Mouse (Mus musculus) midbrain, embryonic 11.5 days (tissue): ENCODE measurements at regions not wholly inside any gene's neighbourhood (a gene's known extent, or its start where the extent isn't known, plus 50 kb on each side); places are given as distances from the start of the nearest gene placed in this dataset.

Experiments used
- ATAC-seq: fragments of 200-750 bp; cut with Nextera tagmentation; 2 replicates; pipeline ENCODE4 v1.8.0; 2017; ENCODE audit warnings: moderate TSS enrichment, moderate library complexity; ENCODE audit not compliant: low FRiP score
- DNase-seq: peaks from one replicate; pipeline ENCODE4 v3.0.0; 2015; ENCODE audit warnings: low spot score; ENCODE audit errors: missing footprints
- H3K27ac ChIP-seq: fragments of 300-500 bp; sonication (generic); 2 replicates; pipeline ENCODE4 v1.5.1; 2014; ENCODE audit warnings: low read depth, low read length
- H3K27me3 ChIP-seq: fragments of 300-500 bp; sonication (generic); 2 replicates; pipeline ENCODE4 v1.6.1; 2014; ENCODE audit warnings: mild to moderate bottlenecking, low read length, moderate library complexity, mixed read lengths; ENCODE audit not compliant: control insufficient read depth, insufficient read depth
- H3K36me3 ChIP-seq: fragments of 300-500 bp; sonication (generic); 2 replicates; pipeline ENCODE4 v1.6.1; 2014; ENCODE audit warnings: mild to moderate bottlenecking, low read length, moderate library complexity, mixed read lengths; ENCODE audit not compliant: control insufficient read depth, insufficient read depth
- H3K4me1 ChIP-seq: fragments of 300-500 bp; sonication (generic); 2 replicates; pipeline ENCODE4 v1.6.1; 2014; ENCODE audit warnings: low read length; ENCODE audit not compliant: control insufficient read depth, insufficient read depth
- H3K4me2 ChIP-seq: fragments of 300-500 bp; sonication (generic); 2 replicates; pipeline ENCODE4 v1.6.1; 2014; ENCODE audit warnings: mild to moderate bottlenecking, moderate library complexity
- H3K4me3 ChIP-seq: fragments of 300-500 bp; sonication (generic); 2 replicates; pipeline ENCODE4 v1.5.1; 2014; ENCODE audit warnings: low read depth, low read length
- H3K9ac ChIP-seq: fragments of 300-500 bp; sonication (generic); 2 replicates; pipeline ENCODE4 v1.6.1; 2014; ENCODE audit warnings: low read length
- H3K9me3 ChIP-seq: fragments of 300-500 bp; sonication (generic); 2 replicates; pipeline ENCODE4 v1.6.1; 2016; ENCODE audit warnings: low read length; ENCODE audit not compliant: control insufficient read depth
- WGBS: fragments of 180-500 bp; shearing (Covaris S2); extraction: QIAGEN DNeasy Blood & Tissue Kit; methylation state at CpG from one replicate; pipeline ENCODE4 v1.1.7; 2014; 5-methylcytosine and 5-hydroxymethylcytosine counted together

DNA sequence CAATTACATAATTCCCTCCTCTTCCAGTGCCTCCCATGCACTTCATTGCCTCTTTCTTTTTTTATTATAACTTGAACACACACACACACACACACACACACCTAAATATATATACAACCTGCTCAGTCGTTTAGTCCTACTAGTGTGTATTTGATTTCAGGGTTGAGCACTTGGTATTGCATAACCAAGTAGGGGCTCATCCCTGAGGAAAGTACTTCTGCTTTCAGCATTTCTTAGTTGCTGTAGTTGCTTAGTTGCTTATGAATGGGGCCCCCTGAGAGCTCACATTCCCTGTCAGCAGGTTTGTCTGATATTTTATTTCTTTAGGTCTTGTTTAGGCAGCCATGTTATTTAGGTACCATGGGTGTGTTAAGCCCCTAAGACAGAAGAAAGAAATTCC lies 271.3 kb upstream of the Cdyl start:
- Histone ChIP-seq H3K9me3 (no peaks in the 10 kb centered on the region), H3K4me1 (no peaks in the 10 kb centered on the region), H3K9ac (no peak overlapping the region), H3K36me3 (no peaks in the 10 kb centered on the region), H3K27me3 (no peaks in the 10 kb centered on the region), H3K4me2 (no peak overlapping the region), H3K27ac (no peak overlapping the region), H3K4me3 (no peak overlapping the region)
- DNase-seq (no peak), ATAC-seq (no peak)
- 48% methylated on average over 1 of the region's 1 CpGs for WGBS

- H3K36me3 ChIP-seq = no peaks in the 10 kb centered on the region
- WGBS = 90% methylated on average over 6 of the region's 6 CpGs
- H3K4me1 ChIP-seq = no peaks in the 10 kb centered on the region
- H3K9ac ChIP-seq = no peak overlapping the region
- no peak overlapping the region for H3K4me3 ChIP-seq
- ATAC-seq (no peak), DNase-seq (no peak)
- H3K4me2 ChIP-seq = no peak overlapping the region
- no peak overlapping the region for H3K27ac ChIP-seq
- no peaks in the 10 kb centered on the region for H3K9me3 ChIP-seq
- no peaks in the 10 kb centered on the region for H3K27me3 ChIP-seq
Observed at GRCm38 (mm10) chr13:35389781-35390525, 269.7 kb upstream of the Cdyl start.

DNA sequence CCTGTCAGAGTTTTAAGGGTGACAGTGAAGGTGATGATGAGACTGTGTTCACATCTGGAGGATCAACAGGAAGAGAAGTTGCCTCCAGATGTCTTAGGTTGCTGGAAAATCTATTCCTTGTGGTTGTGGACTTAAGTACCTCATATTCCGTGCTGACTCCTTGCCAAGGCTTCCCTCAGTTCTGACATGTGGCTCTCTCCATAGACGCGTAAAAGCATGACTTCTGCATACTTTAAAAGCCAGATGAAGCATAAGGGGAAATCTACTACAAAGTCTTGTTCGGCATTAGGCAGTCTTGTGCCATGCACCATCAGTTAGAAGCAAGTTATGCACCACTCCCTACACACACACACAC lies 269.1 kb upstream of the Cdyl start:
- no peaks in the 10 kb centered on the region for H3K36me3 ChIP-seq
- no peak overlapping the region for H3K9ac ChIP-seq
- 87% methylated on average over 4 of the region's 4 CpGs for WGBS
- DNase-seq (no peak), ATAC-seq (no peak)
- H3K9me3 ChIP-seq = no peaks in the 10 kb centered on the region
- no peaks in the 10 kb centered on the region for H3K27me3 ChIP-seq
- no peak overlapping the region for H3K4me3 ChIP-seq
- no peak overlapping the region for H3K4me2 ChIP-seq
- H3K4me1 ChIP-seq = no peaks in the 10 kb centered on the region
- H3K27ac ChIP-seq = no peak overlapping the region

DNA sequence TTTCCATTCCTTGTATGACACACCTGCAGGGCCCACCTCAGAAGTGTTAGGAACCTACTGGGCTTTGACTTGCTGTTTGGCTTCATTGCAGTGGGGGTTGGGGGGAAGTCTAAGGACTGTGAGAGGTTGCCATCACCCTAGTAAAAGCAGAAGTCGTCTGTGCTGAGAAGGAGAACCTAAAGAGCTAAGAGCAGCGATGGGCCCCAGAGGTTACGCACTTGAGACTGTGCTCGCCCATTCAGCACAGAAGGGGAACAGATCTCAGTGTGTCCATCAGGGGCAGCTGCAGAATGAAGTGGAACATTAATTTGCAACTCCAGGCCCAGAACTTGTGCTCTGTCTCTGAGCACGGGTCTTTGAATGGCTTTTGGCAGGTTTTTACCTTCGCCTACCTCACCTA lies 267.5 kb upstream of the Cdyl start:
- 84% methylated on average over 6 of the region's 6 CpGs for WGBS

DNA sequence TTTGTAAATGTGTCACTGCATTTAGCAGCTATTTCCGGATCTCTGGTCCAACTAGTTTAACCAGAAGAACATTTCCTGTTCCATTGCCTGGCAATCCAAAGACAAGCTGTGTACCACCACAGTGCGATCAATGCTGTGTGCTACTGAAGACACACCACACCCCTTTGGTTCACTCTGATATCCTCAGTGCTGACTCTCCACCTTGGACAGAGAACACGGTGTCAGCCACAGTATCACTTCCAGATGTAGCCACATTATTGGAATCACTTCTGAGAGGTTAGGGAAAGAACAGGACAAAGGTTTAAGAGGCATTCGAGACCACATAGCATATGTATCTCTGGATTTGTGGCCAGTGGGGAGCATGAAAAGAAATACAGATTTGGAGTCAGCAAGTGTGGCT lies 264.4 kb upstream of the Cdyl start:
- no peaks in the 10 kb centered on the region for H3K27me3 ChIP-seq
- no peak overlapping the region for H3K4me2 ChIP-seq
- no peaks in the 10 kb centered on the region for H3K9me3 ChIP-seq
- no peaks in the 10 kb centered on the region for H3K4me1 ChIP-seq
- DNase-seq (no peak), ATAC-seq (no peak)
- H3K4me3 ChIP-seq = no peak overlapping the region
- 79% methylated on average over 4 of the region's 4 CpGs for WGBS
- H3K27ac ChIP-seq = no peak overlapping the region
- H3K9ac ChIP-seq = no peak overlapping the region
- no peaks in the 10 kb centered on the region for H3K36me3 ChIP-seq

More for the DNA sequence above, 267.5 kb upstream of the Cdyl start:
- no peak overlapping the region for H3K4me2 ChIP-seq
- no peak for DNase-seq
- H3K27me3 ChIP-seq = no peaks in the 10 kb centered on the region
- H3K4me3 ChIP-seq = no peak overlapping the region
- no peak for ATAC-seq
- no peaks in the 10 kb centered on the region for H3K36me3 ChIP-seq
- no peaks in the 10 kb centered on the region for H3K9me3 ChIP-seq
- H3K27ac ChIP-seq = no peak overlapping the region
- no peaks in the 10 kb centered on the region for H3K4me1 ChIP-seq
- no peak overlapping the region for H3K9ac ChIP-seq

DNA sequence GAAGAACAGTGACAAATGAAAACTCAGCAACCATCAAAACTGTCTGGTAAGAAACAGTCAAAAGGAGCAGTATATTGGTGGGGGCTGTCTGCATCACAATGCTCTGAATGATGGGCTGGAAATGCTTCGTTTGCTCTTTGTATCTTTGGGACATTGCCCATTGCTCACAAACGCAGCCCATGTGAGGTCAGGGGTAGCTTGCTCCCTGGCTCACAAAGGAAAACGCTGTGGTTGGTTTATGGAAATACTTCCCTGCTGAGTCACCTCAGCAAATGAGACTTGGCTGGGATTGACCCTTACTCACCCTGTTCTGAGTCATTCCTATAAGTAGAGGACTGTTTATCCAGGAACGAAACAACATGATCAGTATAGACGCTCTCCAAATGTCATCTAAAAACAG lies 264.0 kb upstream of the Cdyl start:
- Histone ChIP-seq H3K4me2 (no peak overlapping the region), H3K27ac (no peak overlapping the region), H3K4me3 (no peak overlapping the region), H3K36me3 (no peaks in the 10 kb centered on the region), H3K9ac (no peak overlapping the region), H3K9me3 (no peaks in the 10 kb centered on the region), H3K4me1 (no peaks in the 10 kb centered on the region), H3K27me3 (no peaks in the 10 kb centered on the region)
- ATAC-seq (no peak), DNase-seq (no peak)
- WGBS = 42% methylated on average over 5 of the region's 5 CpGs

- no peak overlapping the region for H3K4me2 ChIP-seq
Observed at GRCm38 (mm10) chr13:35397166-35397565, 262.5 kb upstream of the Cdyl start.

DNA sequence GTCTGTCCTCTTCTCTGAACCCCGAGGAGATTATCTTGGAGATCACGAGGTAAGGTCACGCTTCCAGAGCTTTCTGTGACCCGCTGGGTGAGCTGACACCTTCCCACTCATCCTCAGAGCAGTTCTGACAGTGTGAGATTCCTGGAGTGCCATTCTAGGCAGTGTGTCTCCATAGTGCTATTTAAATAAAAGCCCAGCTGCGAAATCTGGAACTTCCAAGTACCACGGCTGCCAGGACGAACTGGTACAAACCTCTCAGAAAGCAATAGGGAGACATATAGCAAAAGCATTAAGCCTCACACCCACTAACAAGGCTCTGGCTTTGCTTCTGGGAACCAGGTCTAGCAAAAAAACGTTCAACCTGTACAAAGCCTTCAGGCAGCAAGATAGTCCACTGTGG lies 261.4 kb upstream of the Cdyl start:
- H3K27ac ChIP-seq = no peak overlapping the region
- no peak overlapping the region for H3K4me3 ChIP-seq
- H3K9ac ChIP-seq = no peak overlapping the region
- no peaks in the 10 kb centered on the region for H3K27me3 ChIP-seq
- no peaks in the 10 kb centered on the region for H3K36me3 ChIP-seq
- H3K4me1 ChIP-seq = no peaks in the 10 kb centered on the region
- no peak for DNase-seq
- no peak for ATAC-seq
- no peaks in the 10 kb centered on the region for H3K9me3 ChIP-seq
- WGBS = 66% methylated on average over 8 of the region's 8 CpGs
- H3K4me2 ChIP-seq = no peak overlapping the region

More at GRCm38 (mm10) chr13:35397166-35397565, 262.5 kb upstream of the Cdyl start:
- Histone ChIP-seq H3K4me3 (no peak overlapping the region), H3K4me1 (no peaks in the 10 kb centered on the region), H3K36me3 (no peaks in the 10 kb centered on the region), H3K9ac (no peak overlapping the region), H3K27me3 (no peaks in the 10 kb centered on the region), H3K27ac (no peak overlapping the region), H3K9me3 (no peaks in the 10 kb centered on the region)
- no peak for ATAC-seq
- 88% methylated on average over 2 of the region's 2 CpGs for WGBS
- no peak for DNase-seq

DNA sequence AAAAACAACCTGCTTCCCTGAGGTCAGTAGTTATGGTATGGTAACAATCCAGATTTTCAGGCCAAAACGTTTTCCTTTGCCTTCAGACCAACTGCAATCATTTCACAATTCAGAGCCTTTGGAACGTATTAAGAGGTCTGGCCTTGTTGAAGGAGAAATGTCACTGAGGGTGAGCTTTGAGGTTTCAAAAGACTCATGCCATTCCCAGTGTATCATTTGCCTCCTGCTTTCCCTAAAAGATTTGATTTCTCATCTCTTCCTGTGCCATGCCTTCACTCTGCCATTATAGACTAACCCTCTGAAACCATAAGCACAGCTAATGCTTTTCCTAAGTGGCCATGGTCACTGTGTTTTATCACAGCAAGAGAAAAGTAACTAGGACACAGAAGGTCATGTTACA lies 256.8 kb upstream of the Cdyl start:
- no peak overlapping the region for H3K27ac ChIP-seq
- no peaks in the 10 kb centered on the region for H3K4me1 ChIP-seq
- H3K4me3 ChIP-seq = no peak overlapping the region
- no peak overlapping the region for H3K4me2 ChIP-seq
- no peaks in the 10 kb centered on the region for H3K36me3 ChIP-seq
- no peaks in the 10 kb centered on the region for H3K9me3 ChIP-seq
- no peak overlapping the region for H3K9ac ChIP-seq
- no peak for ATAC-seq
- DNase-seq = no peak
- no peaks in the 10 kb centered on the region for H3K27me3 ChIP-seq
- 88% methylated on average over 2 of the region's 2 CpGs for WGBS
